Mouse (Mus musculus) kidney, adult 11 months (tissue): ENCODE measurements around the gene Tmem86a.
A peak's percentile ranks its signal among the peaks of the same experiment; 100 is the strongest.
"Not testable (repeated sequence)": the region's sequence is repeated elsewhere in the genome, so short reads cannot be mapped to it uniquely, and the experiment has no call there.

Experiments
- DNase-seq: peaks from one replicate; pipeline ENCODE4 v3.0.0; 2022

Tmem86a gene

DNA sequence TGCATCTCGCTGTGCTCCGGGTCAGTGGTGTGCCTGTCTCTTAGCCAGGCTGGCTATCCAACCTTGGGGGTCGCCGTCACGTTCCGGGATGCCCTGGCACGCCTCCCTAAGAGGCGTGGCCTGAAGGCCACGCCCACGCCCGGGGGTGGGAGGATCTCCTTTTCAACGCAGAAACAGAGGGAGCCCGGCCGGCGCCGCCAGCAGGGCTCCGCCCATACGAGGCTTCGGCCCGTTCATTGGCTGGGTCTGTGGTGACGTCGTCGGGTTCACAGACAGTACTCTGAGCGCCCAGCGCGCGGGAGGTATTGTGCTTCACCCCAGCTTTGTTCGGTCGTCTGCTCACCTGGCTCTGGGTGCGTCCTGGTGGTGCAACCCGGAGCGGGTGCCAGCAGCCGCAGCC lies at the start of gene Tmem86a:
Gene Tmem86a, plus strand, starts transcription at position 236 of the 400 bp plus-strand sequence.
- peak; percentile 96 for DNase-seq

DNA sequence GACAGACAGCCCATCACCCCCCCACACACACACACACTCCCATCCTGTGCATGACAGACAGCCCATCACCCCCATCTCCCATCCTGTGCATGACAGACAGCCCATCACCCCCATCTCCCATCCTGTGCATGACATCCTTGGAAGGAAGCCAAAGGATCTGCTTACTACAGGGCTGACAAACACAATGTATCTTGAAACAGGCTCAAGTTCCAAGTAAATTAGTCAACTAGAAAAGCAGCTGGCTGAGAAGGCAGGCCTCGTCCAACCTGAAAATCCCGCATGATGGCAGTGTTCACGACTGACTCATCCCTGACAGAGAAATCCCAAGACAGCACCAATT lies 49.8 kb upstream of the Tmem86a start:
- DNase-seq: peak; percentile 35

DNA sequence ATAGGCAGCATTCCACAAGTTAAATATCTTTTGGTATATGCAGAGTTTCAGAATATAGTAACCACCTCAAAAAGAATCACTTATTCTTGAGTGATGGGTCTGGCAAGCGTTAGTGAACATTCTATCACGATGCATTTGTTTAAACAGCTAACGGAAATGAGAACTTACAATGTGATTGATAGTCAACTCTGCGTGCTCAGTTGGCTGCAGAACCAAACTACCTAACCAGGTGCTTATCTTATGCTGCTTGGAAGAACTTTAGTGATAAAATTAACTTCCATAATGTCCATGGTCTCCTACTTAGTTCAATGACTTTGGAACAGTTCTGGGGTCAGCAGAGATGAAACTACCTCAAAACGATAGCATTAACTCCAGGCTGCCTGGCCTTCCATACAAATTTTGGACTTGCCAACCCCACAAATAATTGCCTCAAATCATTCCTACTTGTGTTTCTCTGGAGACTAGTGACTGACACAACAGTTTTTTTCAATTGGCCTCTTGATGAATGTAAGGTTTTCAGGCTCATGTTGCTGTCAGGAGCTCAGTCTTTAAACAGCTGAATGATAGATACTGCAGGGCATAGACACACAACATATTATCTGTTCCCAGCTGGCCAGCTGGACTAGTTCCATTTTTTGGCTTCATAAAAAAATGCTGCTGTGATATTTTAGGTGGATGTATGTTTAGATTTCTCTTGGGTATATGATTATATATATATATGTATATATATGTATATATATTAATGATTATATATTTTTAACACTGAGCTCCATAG lies 49.1 kb upstream of the Tmem86a start:
- DNase-seq: no peak

DNA sequence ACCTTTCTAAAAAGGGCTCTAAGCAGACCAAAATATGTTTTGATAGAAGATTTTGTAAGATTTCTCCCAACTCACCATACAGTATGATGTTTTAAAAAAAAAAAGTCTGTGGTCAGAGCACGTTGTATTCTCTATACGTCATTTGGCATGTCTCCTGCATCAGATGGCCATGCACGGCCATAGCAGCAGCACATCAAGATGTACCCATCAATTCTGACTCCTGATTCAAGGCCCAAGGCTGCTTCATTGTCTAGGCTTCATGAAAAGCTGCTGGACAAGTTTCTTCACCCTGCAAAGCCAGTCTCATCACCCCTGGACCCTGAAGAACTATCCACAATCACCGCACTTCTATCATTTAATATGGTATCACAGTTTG lies 48.5 kb upstream of the Tmem86a start:
- DNase-seq: no peak

DNA sequence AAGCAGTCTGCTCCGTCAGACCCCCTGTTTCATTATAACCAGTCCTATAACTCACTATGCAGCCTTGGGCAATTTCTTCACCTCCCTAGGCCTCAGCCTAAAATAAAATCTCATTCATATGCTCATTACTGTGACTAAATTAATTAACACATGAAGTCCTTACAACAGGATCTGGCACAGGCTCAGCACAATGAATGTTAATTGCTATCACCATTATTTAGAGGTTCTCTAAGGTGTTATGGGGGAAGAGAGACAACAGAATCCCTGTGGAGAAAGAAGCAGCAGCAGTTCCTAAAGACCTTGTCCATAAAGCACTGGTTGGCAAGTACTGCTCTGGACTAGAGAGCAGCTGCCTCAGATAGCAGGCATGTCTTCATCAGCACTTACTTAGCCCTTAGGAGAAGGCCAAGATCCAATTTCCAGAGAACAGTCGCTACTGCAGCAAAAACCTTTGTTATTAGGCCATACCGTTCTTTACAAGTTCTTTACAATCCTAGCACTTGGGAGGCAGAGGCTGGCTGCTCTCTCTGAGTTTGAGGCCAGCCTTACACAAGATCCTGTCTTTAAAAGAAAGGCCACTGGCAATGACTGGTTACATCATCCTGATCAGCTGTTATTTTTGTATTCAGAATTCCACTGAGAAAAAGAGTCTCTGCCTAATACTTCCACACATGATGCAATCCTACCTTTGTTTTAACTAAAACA lies 46.8 kb upstream of the Tmem86a start:
- no peak for DNase-seq

DNA sequence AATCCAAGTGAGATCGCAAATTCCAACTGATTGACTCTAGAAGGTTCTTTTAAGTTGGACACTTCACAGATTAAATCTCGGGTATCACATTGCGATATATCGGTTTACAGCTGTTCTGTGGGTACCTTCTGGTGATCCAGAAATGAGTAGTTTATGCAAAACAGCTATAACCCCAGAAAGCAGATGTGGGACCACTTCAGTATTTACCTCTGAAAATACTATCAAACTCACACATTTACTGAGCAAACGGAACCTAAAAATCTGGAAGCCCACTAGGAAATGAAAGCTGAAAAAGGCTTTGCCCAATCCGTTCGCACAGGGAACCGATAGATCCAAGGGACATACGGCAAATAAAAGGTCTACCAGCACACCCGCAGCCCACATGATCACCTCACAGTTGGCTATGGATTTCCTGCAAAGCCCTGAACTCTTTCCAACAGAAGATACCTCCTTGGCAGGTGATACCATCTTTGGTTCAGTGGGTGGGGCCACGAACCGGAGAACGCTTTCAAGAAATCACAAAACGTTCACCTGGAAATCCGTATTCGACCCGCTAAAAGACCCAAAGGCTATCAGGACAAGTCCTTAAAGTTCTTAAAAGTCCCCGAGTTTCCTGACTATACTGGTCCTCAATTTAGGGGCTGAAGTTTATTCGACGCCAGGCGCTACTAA lies 43.2 kb upstream of the Tmem86a start:
- DNase-seq: no peak

DNA sequence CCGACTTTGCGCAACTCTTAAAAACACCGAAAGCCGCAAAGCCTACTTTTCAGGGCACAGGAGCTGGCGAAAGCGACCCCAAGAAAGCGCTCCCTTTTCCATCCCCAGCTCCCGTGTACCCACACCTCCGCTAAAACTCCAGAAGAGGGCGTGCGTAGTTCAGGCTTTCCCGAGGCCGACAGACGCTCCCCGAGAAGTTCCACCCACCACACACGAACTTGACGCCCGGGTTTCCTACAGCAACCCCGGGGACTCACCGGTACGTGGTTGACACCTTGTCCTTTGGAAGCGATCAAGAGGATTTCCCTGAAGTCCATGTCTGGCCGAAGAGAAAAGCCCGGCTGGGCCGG lies 42.6 kb upstream of the Tmem86a start:
- no peak for DNase-seq

DNA sequence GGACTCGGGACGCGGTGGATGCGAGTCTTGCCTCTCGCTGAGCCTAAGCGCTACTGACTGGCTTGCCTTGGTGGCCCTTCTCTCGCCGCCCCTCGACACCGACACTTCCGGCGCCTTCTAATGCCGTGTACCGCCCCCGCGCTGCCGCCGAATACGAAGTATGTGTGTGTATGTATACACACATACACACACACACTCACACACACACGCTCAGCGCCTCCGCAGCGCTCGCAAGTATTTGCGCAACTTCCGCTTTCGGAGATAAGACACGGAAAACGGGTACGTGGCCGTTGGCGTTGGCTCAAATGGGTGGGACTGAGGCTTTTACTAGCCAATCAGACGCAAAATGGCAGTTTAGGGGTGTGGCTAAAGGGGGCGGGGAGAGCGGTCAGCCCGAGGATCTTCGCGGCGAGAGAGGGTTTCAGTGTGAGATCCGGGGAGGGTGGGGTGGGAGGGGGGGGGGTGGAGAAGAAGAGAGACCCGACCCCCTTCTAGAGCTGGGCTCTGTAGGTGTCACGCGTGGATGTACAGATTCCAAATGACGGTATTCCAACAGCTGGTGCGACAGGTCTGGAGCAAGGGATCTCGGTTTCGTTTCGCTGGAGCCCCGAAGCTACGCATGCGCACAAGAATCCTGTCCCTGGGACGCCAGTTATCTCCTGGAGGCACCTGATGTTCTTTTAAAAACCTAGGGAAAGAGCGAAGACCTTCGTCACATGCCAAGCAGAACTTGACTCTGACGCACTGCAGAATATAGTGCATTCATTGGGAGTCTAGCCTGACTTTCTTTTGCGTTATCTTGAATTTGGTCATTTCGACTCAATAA lies 42.0 kb upstream of the Tmem86a start, which contains the start of gene Spty2d1:
Gene Spty2d1, minus strand, starts transcription at position 244 of the 826 bp plus-strand sequence.
- peak; percentile 98 for DNase-seq

DNA sequence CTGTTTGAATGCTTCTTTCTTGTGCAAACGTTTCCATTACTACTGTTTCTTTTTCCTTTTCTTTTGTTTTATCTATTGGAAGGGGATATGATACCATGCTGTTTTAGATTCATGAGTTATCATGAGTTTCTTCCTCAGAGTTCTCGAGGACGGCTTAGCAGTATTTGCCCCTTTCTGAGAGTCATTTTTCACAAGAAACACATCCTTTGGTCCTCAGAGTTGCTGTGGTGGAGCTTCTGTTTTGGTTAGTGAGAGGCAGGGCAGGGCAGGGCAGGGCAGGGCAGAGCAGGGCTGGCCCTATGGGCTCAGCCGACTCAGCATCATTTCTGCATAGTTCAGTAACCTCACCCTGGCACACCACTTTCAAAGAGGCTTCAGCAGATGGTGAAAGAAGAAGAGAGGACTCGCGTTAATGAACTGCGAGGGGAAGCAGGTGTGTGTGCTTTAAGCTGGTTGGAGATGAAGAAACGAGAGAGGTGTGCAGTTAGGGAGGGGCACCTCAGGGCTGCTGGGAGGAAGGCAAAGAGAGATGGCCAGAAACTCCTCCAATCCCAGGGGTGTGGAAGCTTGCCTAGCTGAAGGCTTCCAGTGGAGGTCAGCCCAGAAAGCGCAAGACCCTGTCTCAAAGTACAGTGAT lies 37.2 kb upstream of the Tmem86a start:
- no peak for DNase-seq

DNA sequence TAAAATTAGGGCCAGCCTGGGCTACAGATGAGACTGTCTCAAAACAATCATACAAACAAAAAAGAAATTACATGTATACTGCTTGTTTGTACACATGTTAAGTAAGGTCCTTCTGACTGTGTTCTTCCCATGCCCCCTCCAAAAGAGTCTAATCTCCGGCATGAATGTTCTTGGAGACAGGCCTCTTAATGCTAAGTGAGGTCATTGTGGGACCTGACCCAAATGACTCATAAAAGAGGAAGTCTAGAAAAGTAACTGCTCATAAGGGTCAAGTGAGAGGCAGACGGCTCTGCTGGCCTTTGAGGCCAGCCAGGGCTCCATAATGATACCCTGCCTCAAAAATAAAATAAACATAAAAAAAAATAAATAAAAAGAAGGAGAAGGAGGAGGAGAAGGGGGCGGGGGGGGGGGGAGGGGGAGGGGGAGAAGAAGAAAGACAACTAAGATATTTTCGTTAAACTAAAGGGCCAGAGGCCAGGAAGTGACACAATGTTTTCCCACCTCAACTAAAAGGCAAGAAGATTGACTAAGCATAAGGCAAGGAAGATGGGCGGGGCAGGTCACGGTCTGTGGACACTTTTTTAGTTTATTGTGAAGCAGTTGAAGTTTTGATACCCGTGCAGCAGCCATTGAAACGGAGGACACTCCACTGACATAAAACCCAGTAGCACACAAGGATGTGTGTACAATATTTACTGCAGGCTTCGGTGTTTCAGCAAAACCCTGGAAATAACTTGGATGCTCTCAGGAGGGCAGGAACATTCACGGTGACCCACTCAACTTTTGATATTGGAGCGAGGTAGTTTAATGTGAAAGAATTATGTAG lies 35.6 kb upstream of the Tmem86a start:
- DNase-seq: no peak

DNA sequence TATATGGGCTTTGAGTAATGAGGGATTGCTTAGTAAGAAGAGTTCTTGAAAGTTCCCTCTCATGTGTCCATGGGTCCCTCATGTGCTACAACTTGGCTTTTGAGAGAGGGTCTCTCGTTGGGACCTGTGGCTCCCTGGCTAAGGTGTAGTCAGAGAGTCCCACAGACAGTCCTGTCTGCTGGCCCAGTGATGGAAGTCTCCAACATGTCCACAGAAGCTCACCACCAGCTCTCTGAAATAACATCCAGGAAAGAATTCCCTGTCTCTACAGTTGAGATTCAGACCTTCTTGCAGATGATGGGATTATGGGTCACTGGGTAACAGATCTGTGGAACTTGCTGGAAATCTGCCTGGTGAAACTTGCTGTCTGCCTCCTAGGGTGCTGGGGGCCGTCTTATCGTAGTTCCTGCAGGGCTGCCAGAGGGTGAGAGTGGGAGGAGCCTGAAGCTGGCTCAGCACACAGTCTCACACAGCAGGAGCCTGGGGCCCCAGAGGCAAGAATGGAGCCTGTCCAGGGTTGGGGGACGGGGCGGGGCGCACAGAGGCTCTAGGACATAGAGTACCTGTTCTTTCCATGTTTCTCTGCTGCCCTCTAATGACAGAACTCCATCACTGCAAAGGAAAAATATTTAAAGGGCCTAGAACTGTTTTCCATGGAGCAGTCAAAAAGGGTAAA lies 34.9 kb upstream of the Tmem86a start:
- peak; percentile 91 for DNase-seq

DNA sequence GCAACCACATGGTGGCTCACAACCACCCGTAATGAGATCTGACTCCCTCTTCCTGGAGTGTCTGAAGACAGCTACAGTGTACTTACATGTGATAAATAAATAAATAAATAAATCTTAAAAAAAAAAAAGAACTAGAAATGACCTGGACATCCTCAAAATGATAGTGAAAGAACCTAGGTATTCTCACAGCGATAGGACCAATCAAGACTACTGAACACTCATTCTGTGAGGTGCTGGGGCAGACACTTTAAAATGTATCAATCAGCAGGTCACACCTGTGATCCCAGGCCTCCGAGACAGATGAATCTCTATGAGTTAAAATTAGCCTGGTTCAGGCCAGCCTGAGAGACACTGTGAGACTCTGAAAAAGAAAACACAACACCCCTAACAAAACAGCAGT lies 33.8 kb upstream of the Tmem86a start:
- no peak for DNase-seq

DNA sequence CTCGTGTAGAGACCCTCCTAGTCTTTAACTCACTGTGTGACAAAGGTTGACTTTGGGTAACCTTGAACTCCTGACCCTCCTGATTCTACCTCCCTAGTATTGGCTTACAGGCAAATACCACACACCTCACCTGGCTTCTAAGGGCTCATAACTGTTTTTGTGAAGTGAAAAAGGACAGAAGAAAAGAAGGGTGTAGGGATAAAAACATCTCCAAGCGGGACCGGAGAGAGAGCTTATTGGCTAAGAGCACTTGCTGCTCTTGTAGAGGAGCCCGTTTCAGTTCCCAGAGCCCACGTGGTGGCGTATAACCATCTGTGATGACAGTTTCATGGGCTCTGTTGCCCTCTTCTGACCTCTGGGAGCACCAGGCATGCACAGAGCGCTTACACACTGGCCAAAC lies 33.3 kb upstream of the Tmem86a start:
- DNase-seq: no peak

DNA sequence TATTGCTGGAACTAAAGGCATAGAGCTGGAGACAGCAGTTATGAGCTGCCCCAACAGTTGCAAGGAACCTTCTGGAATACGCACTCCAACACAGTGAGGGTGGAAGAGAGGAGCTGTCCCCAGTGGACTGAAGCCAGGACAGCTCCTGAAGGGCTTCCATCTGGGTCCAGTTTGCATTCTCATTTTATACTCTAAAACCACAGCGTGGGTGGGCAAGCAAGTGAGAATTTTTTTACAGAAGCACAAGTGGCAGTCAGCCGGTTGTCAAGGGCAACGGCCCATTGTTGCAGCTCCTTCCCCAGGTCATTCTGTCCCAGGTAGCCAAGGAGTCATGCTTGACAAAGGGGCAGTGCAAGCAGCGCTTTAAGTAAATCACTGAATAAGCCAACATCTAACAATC lies 30.8 kb upstream of the Tmem86a start:
- no peak for DNase-seq

DNA sequence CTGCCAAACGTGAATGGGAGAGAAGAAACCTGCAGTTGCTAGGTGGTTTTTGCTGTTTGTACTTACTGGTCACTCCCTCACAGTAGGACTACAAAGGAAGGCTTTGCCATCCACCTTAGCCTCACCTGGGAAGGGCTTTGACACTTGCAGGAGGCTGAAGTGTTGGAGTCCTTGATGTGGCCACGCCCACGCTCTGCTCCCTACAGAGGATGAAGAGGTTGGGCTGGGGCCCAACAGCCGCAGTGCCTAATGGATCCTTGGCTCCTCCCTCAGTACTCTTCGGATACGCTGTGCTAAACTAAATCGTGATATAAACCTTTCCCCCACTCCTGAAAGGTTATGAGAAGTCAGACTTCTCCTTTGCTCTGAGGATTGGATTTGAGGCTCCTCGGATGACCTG lies 29.4 kb upstream of the Tmem86a start:
- DNase-seq: no peak

DNA sequence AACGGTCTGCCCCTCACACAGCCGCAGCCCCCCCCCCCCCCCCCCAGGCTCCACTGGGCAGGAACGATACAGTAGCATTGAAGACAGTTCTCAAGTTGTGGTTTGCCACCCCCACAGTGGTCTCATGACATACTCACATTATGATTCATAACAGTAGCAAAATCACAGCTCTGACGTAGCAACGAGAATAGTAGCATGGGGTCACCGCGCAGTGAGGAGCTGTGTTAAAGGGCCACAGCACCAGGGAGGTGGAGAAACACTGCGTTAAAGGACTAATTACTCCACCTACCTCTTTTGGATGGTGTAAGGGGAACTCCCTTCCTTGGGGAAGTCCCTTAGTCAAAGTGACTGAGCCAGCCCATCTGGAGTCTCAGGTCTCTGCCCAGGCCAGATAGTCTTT lies 27.9 kb upstream of the Tmem86a start:
- no peak for DNase-seq

DNA sequence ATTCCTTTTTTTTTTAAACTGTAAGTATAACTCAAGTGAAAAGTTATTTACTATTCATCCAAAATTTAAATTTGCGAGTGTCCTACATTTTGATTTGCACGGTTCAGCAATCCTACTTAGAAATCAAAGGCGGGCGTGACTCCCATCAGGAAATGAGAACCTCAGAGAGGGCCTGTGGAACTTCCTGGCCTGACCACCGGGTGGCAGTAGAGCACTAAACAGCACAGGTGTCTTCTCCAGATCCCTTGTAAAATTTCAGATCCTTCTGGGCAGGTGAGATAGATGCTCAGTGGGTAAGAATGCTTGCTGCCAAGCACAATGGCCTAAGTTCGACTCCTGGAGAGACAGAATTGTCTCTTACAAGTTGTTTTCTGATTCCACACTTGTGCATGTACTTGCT lies 26.9 kb upstream of the Tmem86a start:
- peak; percentile 70 for DNase-seq

DNA sequence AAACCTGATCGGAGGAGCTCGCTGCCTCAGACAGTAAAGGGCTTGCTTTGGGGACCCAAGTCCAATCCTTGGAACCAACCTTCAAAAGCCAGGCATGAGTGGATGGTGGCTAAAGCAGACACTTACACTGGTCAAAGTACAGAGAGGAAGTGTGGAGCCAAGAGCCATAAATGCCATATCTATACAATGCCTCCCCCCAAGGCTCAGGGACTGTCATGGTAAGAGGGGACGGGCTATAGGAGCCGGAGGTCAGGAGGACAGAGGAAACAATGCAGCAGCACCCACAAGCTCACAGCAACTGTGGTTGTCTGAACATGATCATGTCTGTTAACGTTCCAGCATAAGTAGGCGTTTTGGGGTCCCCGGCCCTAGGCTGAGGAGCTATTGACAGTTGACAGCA lies 25.9 kb upstream of the Tmem86a start:
- no peak for DNase-seq

DNA sequence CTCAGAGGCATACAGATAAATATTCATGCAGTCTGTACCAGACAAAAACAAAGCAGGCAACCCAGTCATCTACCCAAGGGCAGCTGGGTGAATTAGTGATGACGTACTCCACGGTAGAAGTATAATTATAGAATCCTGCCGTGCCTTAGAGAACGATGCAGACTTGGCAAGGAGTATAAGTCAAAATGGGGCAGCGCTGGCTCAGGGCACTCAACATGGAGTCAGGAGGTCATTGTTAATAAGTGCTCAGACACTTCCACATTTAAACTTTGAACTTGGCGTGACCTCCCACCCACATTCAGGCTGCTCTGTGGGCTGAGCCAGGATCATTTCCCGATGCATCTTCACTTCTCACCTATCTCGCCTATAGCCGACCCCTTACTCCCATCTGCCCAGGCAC lies 25.0 kb upstream of the Tmem86a start:
- peak; percentile 58 for DNase-seq

DNA sequence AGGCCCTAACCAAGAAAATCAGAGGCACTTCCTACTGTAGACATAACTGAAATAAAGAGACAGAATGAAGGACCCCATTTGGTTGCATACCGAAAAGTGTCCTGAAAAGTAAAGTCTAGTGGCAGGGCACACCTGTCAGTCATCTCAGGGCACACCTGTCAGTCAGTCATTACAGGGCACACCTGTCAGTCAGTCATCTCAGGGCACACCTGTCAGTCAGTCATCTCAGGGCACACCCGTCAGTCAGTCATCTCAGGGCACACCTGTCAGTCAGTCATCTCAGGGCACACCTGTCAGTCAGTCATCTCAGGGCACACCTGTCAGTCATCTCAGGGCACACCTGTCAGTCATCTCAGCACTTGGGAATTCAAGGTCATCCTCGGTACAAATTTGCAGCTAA lies 23.5 kb upstream of the Tmem86a start:
- not testable (repeated sequence) for DNase-seq

DNA sequence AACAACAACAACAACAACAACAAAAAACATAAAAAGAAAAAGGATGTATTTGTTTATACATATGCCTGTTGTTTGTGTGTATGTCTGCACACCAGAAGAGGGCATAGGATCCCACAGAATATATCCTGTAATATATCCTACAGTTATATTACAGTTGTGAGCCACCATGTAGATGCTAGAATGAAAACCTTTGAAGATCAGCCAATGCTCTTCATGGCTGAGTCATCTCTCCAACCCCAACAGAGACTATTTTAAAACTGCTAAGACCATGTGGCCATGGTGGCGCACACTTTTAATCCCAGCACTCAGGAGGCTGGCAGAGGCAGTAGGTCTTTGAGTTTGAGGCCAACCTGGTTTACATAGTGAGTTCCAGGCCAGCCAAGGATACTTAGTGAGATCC lies 22.9 kb upstream of the Tmem86a start:
- DNase-seq: no peak
